Mouse (Mus musculus) intestine, embryonic 15.5 days (tissue): ENCODE measurements around the gene Slc6a6. TPM values are rescaled to one million over a fixed set of nuclear protein-coding genes. Genes with fewer than 3 reads are reported as not detected.

Experiments used
- ATAC-seq: fragments of 200-750 bp; cut with Nextera tagmentation; 2 replicates; pipeline ENCODE4 v1.8.0; 2017; ENCODE audit warnings: moderate TSS enrichment, moderate library complexity
- H3K27ac ChIP-seq: fragments of 300-500 bp; sonication (generic); 2 replicates; pipeline ENCODE4 v1.5.1; 2015; ENCODE audit warnings: mild to moderate bottlenecking, inconsistent platforms
- H3K27me3 ChIP-seq: fragments of 300-500 bp; sonication (generic); replicated peaks from 2 replicates; pipeline ENCODE4 v1.6.1; 2015; ENCODE audit warnings: inconsistent platforms
- H3K36me3 ChIP-seq: fragments of 300-500 bp; sonication (generic); 2 replicates; pipeline ENCODE4 v1.6.1; 2015; ENCODE audit warnings: inconsistent platforms
- H3K4me1 ChIP-seq: fragments of 300-500 bp; sonication (generic); replicated peaks from 2 replicates; pipeline ENCODE4 v1.6.1; 2015; ENCODE audit warnings: inconsistent platforms
- H3K4me2 ChIP-seq: fragments of 300-500 bp; sonication (generic); replicated peaks from 2 replicates; pipeline ENCODE4 v1.6.1; 2015; ENCODE audit warnings: mild to moderate bottlenecking, inconsistent platforms
- H3K4me3 ChIP-seq: fragments of 300-500 bp; sonication (generic); replicated peaks from 2 replicates; pipeline ENCODE4 v1.5.1; 2015; ENCODE audit warnings: inconsistent platforms
- H3K9ac ChIP-seq: fragments of 300-500 bp; sonication (generic); 2 replicates; pipeline ENCODE4 v1.6.1; 2015; ENCODE audit warnings: inconsistent platforms
- H3K9me3 ChIP-seq: fragments of 300-500 bp; sonication (generic); 2 replicates; pipeline ENCODE4 v1.6.1; 2016; ENCODE audit warnings: inconsistent platforms
- WGBS: fragments of 180-500 bp; shearing (Covaris S2); methylation state at CpG from one replicate; pipeline ENCODE4 v1.1.7; 2015; 5-methylcytosine and 5-hydroxymethylcytosine counted together
- polyA plus RNA-seq: library from polyadenylated mRNA; unstranded; fragments of >200 nt; fragmentation: Nextera tagmentation; extraction: Ambion mirVana; gene quantifications from 2 replicates; pipeline ENCODE4 v1.2.1, GENCODE M21; 2015

The Slc6a6 gene
- polyA plus RNA-seq, 1 experiment from 2014 or later, result 87.9 TPM

GRCm38 (mm10) chr6:91741046-91741445 is 57.2 kb downstream of the Slc6a6 start:
- Histone ChIP-seq H3K36me3 (peaks cover 36% of the 10 kb centered on the region), H3K4me1 (peaks cover 14% of the 10 kb centered on the region), H3K4me3 (no peak overlapping the region), H3K27ac (no peak overlapping the region), H3K9me3 (no peaks in the 10 kb centered on the region), H3K9ac (no peak overlapping the region), H3K4me2 (no peak overlapping the region), H3K27me3 (no peaks in the 10 kb centered on the region)
- 65% methylated on average over 11 of the region's 11 CpGs for WGBS
- peak; percentile 59 for ATAC-seq

DNA sequence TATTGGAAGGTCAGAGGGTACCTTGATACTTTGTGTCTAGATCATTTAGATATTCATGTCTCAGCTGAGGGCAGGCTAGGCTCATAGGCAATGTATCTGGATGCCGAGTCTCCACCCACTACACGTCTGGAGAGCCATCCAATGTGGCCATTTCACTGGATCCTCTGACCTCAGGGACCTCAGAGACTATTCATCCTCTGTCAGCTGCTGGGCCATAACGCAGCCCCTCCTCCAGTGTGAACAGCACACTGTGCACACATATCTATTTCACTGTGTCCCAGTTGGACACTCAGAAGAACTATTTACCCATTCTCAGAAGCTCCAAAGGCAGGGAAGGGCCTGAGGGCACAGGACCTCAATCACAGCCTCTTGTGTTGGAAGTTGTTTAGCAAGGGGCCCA is 58.6 kb downstream of the Slc6a6 start:
- peaks cover 35% of the 10 kb centered on the region for H3K36me3 ChIP-seq
- H3K27me3 ChIP-seq, result no peaks in the 10 kb centered on the region
- no peaks in the 10 kb centered on the region for H3K9me3 ChIP-seq
- H3K4me3 ChIP-seq, result no peak overlapping the region
- peaks cover 6% of the 10 kb centered on the region for H3K4me1 ChIP-seq
- ATAC-seq, result no peak
- no peak overlapping the region for H3K9ac ChIP-seq
- H3K4me2 ChIP-seq, result no peak overlapping the region
- WGBS, result 51% methylated on average over 3 of the region's 3 CpGs
- no peak overlapping the region for H3K27ac ChIP-seq

DNA sequence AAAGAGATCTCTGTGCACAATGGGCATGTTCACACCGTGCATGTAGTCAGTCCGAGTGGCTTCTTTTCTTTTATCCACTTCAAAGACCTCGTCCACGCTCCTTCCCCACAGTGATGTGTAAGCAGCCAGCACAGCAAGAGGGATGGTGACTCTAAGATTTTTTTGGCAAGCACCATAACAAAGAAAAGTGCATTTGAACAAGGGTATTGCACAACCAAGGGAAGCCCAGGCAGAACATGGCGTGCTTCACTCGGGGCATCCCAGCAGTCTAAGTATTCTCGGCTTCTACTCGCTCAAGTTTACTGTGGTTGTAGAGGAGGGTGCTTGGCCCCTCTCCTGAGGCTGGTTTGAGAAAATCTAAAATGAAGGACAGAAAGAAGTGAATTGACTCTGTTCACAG is 59.1 kb downstream of the Slc6a6 start:
- Histone ChIP-seq H3K27me3 (no peaks in the 10 kb centered on the region), H3K4me1 (peaks cover under 1% of the 10 kb centered on the region), H3K9me3 (no peaks in the 10 kb centered on the region), H3K36me3 (peaks cover 38% of the 10 kb centered on the region), H3K9ac (no peak overlapping the region), H3K27ac (no peak overlapping the region), H3K4me2 (no peak overlapping the region), H3K4me3 (no peak overlapping the region)
- WGBS, result 88% methylated on average over 8 of the region's 8 CpGs
- ATAC-seq, result no peak

GRCm38 (mm10) chr6:91743886-91744285 is 60.0 kb downstream of the Slc6a6 start:
- Histone ChIP-seq H3K4me3 (no peak overlapping the region), H3K9ac (no peak overlapping the region), H3K9me3 (no peaks in the 10 kb centered on the region), H3K4me1 (no peaks in the 10 kb centered on the region), H3K4me2 (no peak overlapping the region), H3K27ac (no peak overlapping the region), H3K27me3 (no peaks in the 10 kb centered on the region), H3K36me3 (peaks cover 40% of the 10 kb centered on the region)
- 43% methylated on average over 4 of the region's 4 CpGs for WGBS
- ATAC-seq, result no peak

DNA sequence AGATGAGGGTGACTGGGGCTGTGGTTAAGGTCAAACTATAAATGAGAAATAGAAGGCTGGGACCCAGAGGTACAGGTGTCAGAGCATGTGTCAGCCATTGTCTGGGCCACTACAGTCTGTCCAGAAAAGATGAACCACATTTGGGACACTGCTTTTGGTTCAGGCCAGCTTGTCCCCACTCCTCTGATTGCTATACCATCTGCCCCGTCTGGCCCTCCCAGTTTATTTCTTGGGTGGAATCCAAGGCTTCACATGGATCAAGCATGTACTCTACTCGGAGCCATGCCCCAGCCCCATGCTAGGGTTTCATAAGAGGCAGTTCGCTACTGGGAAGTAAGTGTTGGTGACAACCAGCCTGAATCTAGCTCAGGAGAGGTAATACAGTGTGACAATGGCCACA is 61.4 kb downstream of the Slc6a6 start:
- no peak for ATAC-seq
- no peak overlapping the region for H3K9ac ChIP-seq
- H3K4me1 ChIP-seq, result no peaks in the 10 kb centered on the region
- H3K36me3 ChIP-seq, result peaks cover 50% of the 10 kb centered on the region
- no peaks in the 10 kb centered on the region for H3K9me3 ChIP-seq
- no peak overlapping the region for H3K4me2 ChIP-seq
- no peak overlapping the region for H3K27ac ChIP-seq
- H3K27me3 ChIP-seq, result no peaks in the 10 kb centered on the region
- H3K4me3 ChIP-seq, result no peak overlapping the region
- 75% methylated on average over 3 of the region's 3 CpGs for WGBS

DNA sequence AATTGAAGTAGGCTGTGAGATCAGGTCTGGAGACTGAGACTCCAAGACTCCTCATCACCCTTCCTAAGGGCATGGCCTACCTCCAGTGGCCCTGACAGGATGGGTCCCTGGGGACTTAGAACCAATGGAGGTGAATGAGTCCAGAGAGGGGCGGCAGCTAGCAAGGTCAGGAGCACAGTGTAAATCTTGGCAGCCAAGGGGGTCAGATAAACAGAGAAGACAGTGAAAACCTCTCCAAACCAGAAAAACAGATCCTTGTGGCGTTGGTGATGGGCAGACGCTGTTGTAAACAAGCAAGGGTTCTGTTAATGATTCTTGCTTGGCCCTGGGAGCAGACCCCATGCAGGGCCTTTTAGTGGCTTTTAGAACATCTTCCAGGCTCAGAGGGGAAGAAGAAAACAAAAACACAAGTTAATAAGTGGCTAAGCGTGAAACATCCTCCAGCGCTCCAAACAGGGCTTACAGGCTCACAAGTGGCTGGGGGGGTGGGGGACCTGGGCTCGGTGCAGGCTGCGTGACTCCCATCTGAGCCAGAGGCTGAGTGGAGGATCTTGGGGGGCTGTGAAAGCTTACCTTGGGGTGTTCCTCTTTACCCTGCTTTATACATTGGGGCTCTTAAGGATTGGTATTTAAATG is 62.2 kb downstream of the Slc6a6 start:
- no peaks in the 10 kb centered on the region for H3K27me3 ChIP-seq
- H3K4me2 ChIP-seq, result no peak overlapping the region
- H3K36me3 ChIP-seq, result peaks cover 57% of the 10 kb centered on the region
- no peak for ATAC-seq
- WGBS, result 48% methylated on average over 7 of the region's 7 CpGs
- no peaks in the 10 kb centered on the region for H3K9me3 ChIP-seq
- no peak overlapping the region for H3K4me3 ChIP-seq
- H3K4me1 ChIP-seq, result no peaks in the 10 kb centered on the region
- no peak overlapping the region for H3K27ac ChIP-seq
- no peak overlapping the region for H3K9ac ChIP-seq

DNA sequence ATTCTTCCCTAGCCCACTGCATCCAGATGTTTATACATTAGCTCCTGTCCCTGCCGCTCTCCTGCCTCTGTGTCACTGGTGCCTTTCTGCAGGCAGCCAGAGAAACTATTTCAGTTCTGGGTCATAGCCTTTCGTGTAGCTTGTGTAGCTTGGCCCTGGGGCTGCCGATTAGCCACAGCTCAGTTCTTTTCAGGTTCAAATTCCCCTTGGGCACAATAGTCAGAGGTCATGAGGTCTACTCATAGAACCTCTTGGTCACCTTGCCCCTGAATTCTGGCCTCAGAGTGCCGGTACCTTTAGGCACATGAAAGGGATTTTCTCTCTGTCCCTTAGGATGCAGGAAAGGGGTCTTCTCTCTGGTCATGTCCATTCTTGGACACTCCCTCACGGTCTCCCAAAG is 62.9 kb downstream of the Slc6a6 start:
- Histone ChIP-seq H3K9ac (no peak overlapping the region), H3K9me3 (no peaks in the 10 kb centered on the region), H3K27ac (no peak overlapping the region), H3K4me1 (no peaks in the 10 kb centered on the region), H3K4me3 (no peak overlapping the region), H3K36me3 (peaks cover 53% of the 10 kb centered on the region), H3K27me3 (no peaks in the 10 kb centered on the region), H3K4me2 (no peak overlapping the region)
- WGBS, result 66% methylated on average over 5 of the region's 5 CpGs
- no peak for ATAC-seq

DNA sequence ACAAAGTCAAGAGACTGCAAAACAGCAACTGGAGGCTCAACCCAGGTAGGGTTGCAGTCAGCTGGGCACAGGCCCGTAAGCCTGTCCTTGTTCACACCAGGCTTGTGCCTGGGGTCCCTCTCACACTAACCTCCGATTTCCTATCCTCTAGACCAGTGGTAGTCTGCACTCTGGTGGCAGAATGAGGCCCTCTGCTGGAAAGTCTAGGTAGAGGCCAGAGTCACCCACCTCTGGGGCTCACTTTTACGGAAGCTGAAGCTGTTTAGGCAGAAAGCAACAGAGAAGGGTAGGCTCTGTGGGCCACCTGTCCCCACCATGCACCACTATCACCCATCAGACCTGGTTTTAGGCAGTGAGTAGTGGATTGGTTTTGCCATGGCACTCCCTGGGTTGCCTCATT is 67.1 kb downstream of the Slc6a6 start:
- Histone ChIP-seq H3K9me3 (no peaks in the 10 kb centered on the region), H3K9ac (no peak overlapping the region), H3K4me3 (no peak overlapping the region), H3K4me2 (no peak overlapping the region), H3K36me3 (peaks cover 35% of the 10 kb centered on the region), H3K27ac (no peak overlapping the region), H3K27me3 (no peaks in the 10 kb centered on the region), H3K4me1 (no peaks in the 10 kb centered on the region)
- 74% methylated on average over 3 of the region's 3 CpGs for WGBS
- peak; percentile 17; the same call in 1 of the 2 replicates for ATAC-seq

DNA sequence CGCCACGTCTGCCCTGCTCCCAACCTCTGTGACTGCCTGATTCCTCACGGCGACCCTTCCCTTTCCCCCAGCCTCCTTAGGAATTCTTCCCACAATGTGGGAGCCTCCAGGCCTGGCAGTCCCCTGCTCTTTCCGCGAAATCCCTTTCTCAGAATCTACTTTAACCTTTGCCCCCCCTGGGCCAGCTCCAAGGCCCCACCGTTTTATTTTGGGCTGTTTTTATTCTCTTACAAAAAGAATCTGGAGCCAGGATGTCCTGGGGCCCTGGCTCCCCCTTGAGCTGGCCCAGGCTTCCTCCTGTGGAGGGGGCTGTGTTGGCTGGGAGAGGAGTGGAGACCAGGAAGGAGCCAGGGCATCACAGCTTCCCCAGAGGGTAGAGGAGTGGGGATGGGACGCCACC is 69.0 kb downstream of the Slc6a6 start:
- Histone ChIP-seq H3K4me2 (no peak overlapping the region), H3K27me3 (no peaks in the 10 kb centered on the region), H3K9me3 (no peaks in the 10 kb centered on the region), H3K4me3 (no peak overlapping the region), H3K36me3 (peaks cover 29% of the 10 kb centered on the region), H3K4me1 (no peaks in the 10 kb centered on the region), H3K9ac (no peak overlapping the region), H3K27ac (no peak overlapping the region)
- 65% methylated on average over 8 of the region's 8 CpGs for WGBS
- ATAC-seq, result no peak

- H3K4me3 ChIP-seq, result no peak overlapping the region
- peaks cover 17% of the 10 kb centered on the region for H3K36me3 ChIP-seq
- H3K4me2 ChIP-seq, result no peak overlapping the region
- no peaks in the 10 kb centered on the region for H3K9me3 ChIP-seq
- no peak overlapping the region for H3K9ac ChIP-seq
- no peaks in the 10 kb centered on the region for H3K27me3 ChIP-seq
- 57% methylated on average over 6 of the region's 6 CpGs for WGBS
- no peaks in the 10 kb centered on the region for H3K4me1 ChIP-seq
- H3K27ac ChIP-seq, result no peak overlapping the region
- no peak for ATAC-seq
These were observed 70.2 kb downstream of the Slc6a6 start for GRCm38 (mm10) chr6:91754098-91754497.

DNA sequence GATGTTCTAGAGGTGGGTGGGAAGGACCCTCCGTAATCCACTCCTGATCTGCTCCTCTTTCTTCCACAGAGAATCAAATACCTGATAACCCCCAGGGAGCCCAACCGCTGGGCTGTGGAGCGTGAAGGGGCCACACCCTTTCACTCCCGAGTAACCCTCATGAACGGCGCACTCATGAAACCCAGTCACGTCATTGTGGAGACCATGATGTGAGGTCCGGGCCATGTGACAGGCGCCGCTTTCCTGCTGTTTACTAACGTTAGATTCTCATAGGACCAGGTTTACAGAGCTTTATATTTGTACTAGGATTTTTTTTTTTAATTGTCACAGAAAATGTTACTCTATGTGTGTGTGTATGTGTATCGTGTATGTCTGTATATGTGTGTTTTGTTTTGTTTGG is 71.0 kb downstream of the Slc6a6 start:
- no peak overlapping the region for H3K4me2 ChIP-seq
- peaks cover 14% of the 10 kb centered on the region for H3K36me3 ChIP-seq
- ATAC-seq, result no peak
- no peak overlapping the region for H3K9ac ChIP-seq
- no peak overlapping the region for H3K4me3 ChIP-seq
- WGBS, result 84% methylated on average over 12 of the region's 12 CpGs
- H3K27ac ChIP-seq, result no peak overlapping the region
- no peaks in the 10 kb centered on the region for H3K9me3 ChIP-seq
- H3K4me1 ChIP-seq, result no peaks in the 10 kb centered on the region
- H3K27me3 ChIP-seq, result no peaks in the 10 kb centered on the region

- Histone ChIP-seq H3K9me3 (no peaks in the 10 kb centered on the region), H3K4me3 (no peak overlapping the region), H3K4me1 (no peaks in the 10 kb centered on the region), H3K36me3 (0 out of 2 replicates have a peak, but pooled peaks cover 1% of the 10 kb centered on the region), H3K4me2 (no peak overlapping the region), H3K27me3 (no peaks in the 10 kb centered on the region), H3K27ac (no peak overlapping the region), H3K9ac (no peak overlapping the region)
- WGBS, result 75% methylated on average over 9 of the region's 9 CpGs
- ATAC-seq, result no peak
These were observed 78.3 kb downstream of the Slc6a6 start for GRCm38 (mm10) chr6:91762051-91762742.

- Histone ChIP-seq H3K9me3 (no peaks in the 10 kb centered on the region), H3K27me3 (no peaks in the 10 kb centered on the region), H3K27ac (no peak overlapping the region), H3K36me3 (no peaks in the 10 kb centered on the region), H3K4me2 (no peak overlapping the region), H3K4me1 (no peaks in the 10 kb centered on the region), H3K9ac (no peak overlapping the region), H3K4me3 (no peak overlapping the region)
- WGBS, result 76% methylated on average over 8 of the region's 8 CpGs
- no peak for ATAC-seq
These were observed 83.7 kb downstream of the Slc6a6 start for GRCm38 (mm10) chr6:91767550-91767949.
